Mouse (Mus musculus): ENCODE data around the gene Ddah1. TPM values are rescaled to one million over a fixed set of nuclear protein-coding genes. Genes with fewer than 3 reads are reported as not detected.

Gene Ddah1
- not detected in 2 replicates for polyA plus RNA-seq (2012)

GRCm38 (mm10) chr3:145758561-145759378 is at the start of gene Ddah1:
Gene Ddah1, plus strand, starts transcription at chr3:145758675.
- TF ChIP-seq GATA1 (IDR thresholded peaks at IDR 0.05; ENCODE audit: low read length), result no peak

- TF ChIP-seq GATA1 (IDR thresholded peaks at IDR 0.05; ENCODE audit: low read length), result no peak
These were observed 42.6 kb upstream of the Ddah1 start for GRCm38 (mm10) chr3:145715923-145716322.

DNA sequence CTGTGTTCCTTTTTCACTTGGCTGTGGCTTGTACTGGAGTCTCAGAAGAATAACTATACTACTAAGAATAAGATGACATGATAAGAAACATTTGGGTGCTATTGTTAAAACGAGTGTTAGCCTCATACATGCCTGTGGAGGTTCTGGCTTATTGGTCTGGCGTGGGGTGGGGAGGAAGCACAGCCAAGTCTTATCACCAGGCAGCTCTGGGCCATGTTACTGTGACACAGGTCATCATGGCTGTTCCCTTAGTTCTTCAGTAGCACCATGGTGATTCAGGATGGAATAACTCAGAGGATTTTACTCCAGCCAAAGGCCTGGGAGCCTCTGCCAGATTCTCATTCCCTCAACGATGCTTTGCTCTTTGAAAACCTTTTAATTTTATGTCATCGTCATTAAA is 38.8 kb upstream of the Ddah1 start:
- no peak for TF ChIP-seq GATA1 (IDR thresholded peaks at IDR 0.05; ENCODE audit: low read length)

DNA sequence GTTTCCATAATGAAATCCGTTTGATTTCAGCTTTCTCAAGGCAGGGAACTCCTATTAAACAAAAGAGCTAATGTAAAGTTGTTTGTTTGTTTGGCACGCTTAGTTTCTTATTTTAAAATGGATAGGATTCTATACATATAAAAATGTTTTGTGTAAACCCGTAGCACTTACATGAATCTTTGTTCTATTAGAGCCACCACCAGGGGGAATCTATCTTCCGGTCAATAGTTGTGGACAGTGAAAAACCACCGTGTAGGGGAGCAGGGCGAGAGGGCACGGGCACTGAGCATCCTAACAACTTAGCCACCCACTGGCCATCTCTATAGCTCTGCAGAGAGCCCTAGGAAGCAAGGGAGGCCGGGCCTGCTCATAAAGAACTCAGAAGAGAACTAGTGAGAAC is 33.4 kb upstream of the Ddah1 start:
- no peak for TF ChIP-seq GATA1 (IDR thresholded peaks at IDR 0.05; ENCODE audit: low read length)

GRCm38 (mm10) chr3:145728336-145728735 is 30.1 kb upstream of the Ddah1 start:
- no peak for TF ChIP-seq GATA1 (IDR thresholded peaks at IDR 0.05; ENCODE audit: low read length)

GRCm38 (mm10) chr3:145729531-145729930 is 28.9 kb upstream of the Ddah1 start:
- TF ChIP-seq GATA1 (IDR thresholded peaks at IDR 0.05; ENCODE audit: low read length), result no peak

DNA sequence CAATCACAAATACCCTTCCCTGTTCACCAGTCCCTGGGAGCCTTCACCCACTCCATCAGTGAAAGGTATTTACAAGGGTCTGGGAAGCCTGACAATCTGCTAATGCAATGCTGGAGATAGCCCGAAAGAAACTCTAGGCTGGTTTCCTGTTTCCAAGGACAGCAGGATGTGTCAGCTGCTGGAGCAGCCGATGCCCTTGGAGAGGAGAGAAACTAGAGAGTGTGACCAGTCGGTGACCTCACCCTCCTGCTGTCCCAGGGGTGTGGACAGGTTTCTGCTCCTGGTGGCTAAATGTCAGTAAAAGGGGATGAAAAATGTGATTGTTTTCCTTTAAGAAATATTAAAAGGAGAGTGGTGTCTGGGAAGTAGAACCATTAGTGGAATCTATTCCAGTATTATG is 28.4 kb upstream of the Ddah1 start:
- TF ChIP-seq GATA1 (IDR thresholded peaks at IDR 0.05; ENCODE audit: low read length), result no peak

- no peak for TF ChIP-seq GATA1 (IDR thresholded peaks at IDR 0.05; ENCODE audit: low read length)
These were observed 23.6 kb upstream of the Ddah1 start for GRCm38 (mm10) chr3:145734857-145735256.

GRCm38 (mm10) chr3:145736562-145736961 is 21.9 kb upstream of the Ddah1 start:
- no peak for TF ChIP-seq GATA1 (IDR thresholded peaks at IDR 0.05; ENCODE audit: low read length)

GRCm38 (mm10) chr3:145738662-145739061 is 19.8 kb upstream of the Ddah1 start:
- TF ChIP-seq GATA1 (IDR thresholded peaks at IDR 0.05; ENCODE audit: low read length), result no peak

DNA sequence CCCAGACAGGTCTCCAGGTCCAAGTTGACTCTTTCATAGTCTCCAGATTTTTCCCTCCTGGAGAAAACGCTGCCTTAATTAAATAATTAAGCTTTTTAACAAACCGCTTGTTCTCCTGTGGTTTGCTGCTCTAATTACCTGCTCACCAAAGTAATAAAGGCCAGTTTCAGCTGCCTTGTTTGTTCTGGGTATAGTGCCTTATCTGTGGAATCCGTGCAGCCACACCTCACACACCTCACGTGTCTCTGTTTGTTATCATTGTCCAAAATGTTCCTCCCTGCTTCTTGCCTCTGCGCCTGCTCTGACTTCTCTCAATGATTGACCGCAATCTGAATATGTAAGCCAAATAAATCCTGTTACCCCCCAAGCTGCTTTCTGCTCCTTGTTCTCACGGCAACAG is 18.6 kb upstream of the Ddah1 start:
- TF ChIP-seq GATA1 (IDR thresholded peaks at IDR 0.05; ENCODE audit: low read length), result no peak

DNA sequence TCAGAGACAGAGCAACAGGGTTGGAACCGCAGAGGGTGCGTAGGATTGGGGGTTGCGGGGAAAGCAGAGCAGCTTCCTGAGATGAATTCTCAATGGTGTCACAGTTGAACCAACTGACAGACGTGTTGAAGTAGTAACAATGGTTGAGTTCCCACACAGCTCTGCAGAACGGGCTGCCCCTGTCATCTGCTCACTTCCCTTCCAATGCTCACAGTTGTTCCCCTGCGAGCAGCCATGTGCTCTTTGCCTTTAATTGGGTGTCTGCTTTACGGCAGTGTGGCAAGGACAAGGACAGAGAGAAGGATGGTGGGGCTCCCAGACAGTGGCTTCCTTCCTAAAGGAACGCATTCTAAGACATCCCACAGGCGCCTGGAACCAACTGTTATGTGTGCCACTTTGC is 15.4 kb upstream of the Ddah1 start:
- no peak for TF ChIP-seq GATA1 (IDR thresholded peaks at IDR 0.05; ENCODE audit: low read length)

DNA sequence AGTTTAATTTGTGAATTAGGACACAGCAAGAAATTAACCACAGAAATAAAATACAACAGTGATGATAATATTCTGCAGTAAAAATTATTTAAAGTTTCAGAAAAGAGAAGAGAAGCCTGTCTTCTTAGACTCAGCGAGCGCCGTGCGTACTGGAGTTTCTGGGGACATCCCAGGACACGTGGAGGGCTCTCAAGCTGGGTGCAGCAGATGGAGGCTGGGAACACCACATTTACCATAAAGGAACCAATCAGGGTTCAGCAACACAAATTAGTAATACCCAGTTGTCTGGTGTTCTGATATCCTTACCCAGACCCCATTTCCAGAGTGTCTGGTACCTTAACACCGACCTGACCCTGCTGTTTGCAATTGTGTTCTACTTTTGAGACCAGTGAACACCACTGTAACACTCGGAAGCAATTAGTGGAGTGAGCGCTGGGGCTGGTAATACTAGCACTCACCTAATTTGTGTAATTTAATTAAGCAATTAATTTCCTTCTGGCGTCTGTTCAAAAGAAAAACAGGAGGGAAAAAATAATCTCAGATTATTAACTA is 14.9 kb upstream of the Ddah1 start:
- no peak for TF ChIP-seq GATA1 (IDR thresholded peaks at IDR 0.05; ENCODE audit: low read length)

- no peak for TF ChIP-seq GATA1 (IDR thresholded peaks at IDR 0.05; ENCODE audit: low read length)
These were observed 9.8 kb upstream of the Ddah1 start for GRCm38 (mm10) chr3:145748626-145749025.

GRCm38 (mm10) chr3:145756457-145756856 is 2.0 kb upstream of the Ddah1 start:
- no peak for TF ChIP-seq GATA1 (IDR thresholded peaks at IDR 0.05; ENCODE audit: low read length)

GRCm38 (mm10) chr3:145757177-145757576 is 1.3 kb upstream of the Ddah1 start:
- TF ChIP-seq GATA1 (IDR thresholded peaks at IDR 0.05; ENCODE audit: low read length), result no peak

GRCm38 (mm10) chr3:145757844-145758243 is 631 bp upstream of the Ddah1 start:
- TF ChIP-seq GATA1 (IDR thresholded peaks at IDR 0.05; ENCODE audit: low read length), result no peak

Measured in G1E-ER4 (cell line).